Mouse (Mus musculus) urinary bladder, postnatal 14 days (tissue): ENCODE measurements at regions not wholly inside any gene's neighbourhood (a gene's known extent, or its start where the extent isn't known, plus 50 kb on each side); places are given as distances from the start of the nearest gene placed in this dataset.

Experiments used
- DNase-seq: peaks from one replicate; pipeline ENCODE4 v3.0.0; 2021; ENCODE audit warnings: low spot score

- DNase-seq = no peak
Measured at GRCm38 (mm10) chr12:92619120-92619519, 770.2 kb upstream of the Sel1l start.

- no peak for DNase-seq
Measured at GRCm38 (mm10) chr12:92618519-92618918, 769.6 kb upstream of the Sel1l start.

GRCm38 (mm10) chr12:92601673-92602072 lies 752.7 kb upstream of the Sel1l start:
- DNase-seq = no peak

- DNase-seq = no peak
Measured at GRCm38 (mm10) chr12:92589725-92590124, 740.8 kb upstream of the Sel1l start.

GRCm38 (mm10) chr12:92589305-92589704 lies 740.3 kb upstream of the Sel1l start:
- no peak for DNase-seq

GRCm38 (mm10) chr12:92578596-92578995 lies 729.6 kb upstream of the Sel1l start:
- DNase-seq = no peak
